ENCODE assay signal across 8 mouse cellular contexts in genomic region chr11:90001396-90002230, GRCm38 (mm10). TPM values are rescaled to one million over a fixed set of nuclear protein-coding genes. Genes with fewer than 3 reads are reported as not detected.
A peak's percentile ranks its signal among the peaks of the same experiment; 100 is the strongest.
DNase-seq lines count a peak whose midpoint lies in the region; ATAC-seq and TF ChIP-seq lines count a peak whose summit lies in the region.
"Had no signal": no experiment of that assay in that cellular context is flagged by ENCODE, and none has a peak within 500 bp of the region (broad histone marks: within the 10 kb centered on the region; RNA-seq: fewer than 3 reads in every experiment).

No protein-coding gene starts in this region.

- no peaks in the 10 kb centered on the region for H3K27me3 ChIP-seq in liver, adult 2 months (ENCODE audit: control insufficient read depth, insufficient read depth, low read length)
- no peaks in the 10 kb centered on the region for H3K27me3 ChIP-seq in embryonic facial prominence, embryonic 15.5 days
- no peaks in the 10 kb centered on the region for H3K27me3 ChIP-seq in intestine, embryonic 16.5 days (replicated peaks; ENCODE audit: control insufficient read depth, insufficient read depth, low read length)
- H3K27me3 ChIP-seq in neural tube, embryonic 13.5 days, result peaks cover 6% of the 10 kb centered on the region; the same call in 1 of the 2 replicates

- no peak for ATAC-seq in embryonic facial prominence, embryonic 15.5 days (ENCODE audit: insufficient number of reproducible peaks, low FRiP score, low TSS enrichment, low read depth)
- ATAC-seq in intestine, embryonic 16.5 days, result no peak
- ATAC-seq in neural tube, embryonic 13.5 days (ENCODE audit: low read depth), result no peak

- peaks cover 54% of the 10 kb centered on the region for H3K4me1 ChIP-seq in liver, adult 2 months (ENCODE audit: control insufficient read depth, insufficient read depth, low read length)
- 0 out of 2 replicates have a peak, but pooled peaks cover 7% of the 10 kb centered on the region for H3K4me1 ChIP-seq in embryonic facial prominence, embryonic 15.5 days
- H3K4me1 ChIP-seq in intestine, embryonic 16.5 days (ENCODE audit: control insufficient read depth, insufficient read depth, low read length), result peaks cover 10% of the 10 kb centered on the region
- peaks cover 10% of the 10 kb centered on the region for H3K4me1 ChIP-seq in neural tube, embryonic 13.5 days (replicated peaks)

- peak overlapping the region; percentile 76 for H3K27ac ChIP-seq in liver, adult 2 months (replicated peaks; ENCODE audit: insufficient read depth, low read depth, low read length)
- no peak overlapping the region for H3K27ac ChIP-seq in embryonic facial prominence, embryonic 15.5 days (replicated peaks)
- H3K27ac ChIP-seq in intestine, embryonic 16.5 days (ENCODE audit: low read length), result no peak overlapping the region
- H3K27ac ChIP-seq in neural tube, embryonic 13.5 days (replicated peaks), result no peak overlapping the region

- no peaks in the 10 kb centered on the region for H3K9me3 ChIP-seq in embryonic facial prominence, embryonic 15.5 days (replicated peaks)
- H3K9me3 ChIP-seq in intestine, embryonic 16.5 days (ENCODE audit: control insufficient read depth, low read length), result no peaks in the 10 kb centered on the region
- no peaks in the 10 kb centered on the region for H3K9me3 ChIP-seq in neural tube, embryonic 13.5 days

- TF ChIP-seq CTCF in liver, adult 2 months (IDR thresholded peaks at IDR 0.05; ENCODE audit: low read depth, low read length), result no peak

- H3K9ac ChIP-seq in liver, adult 2 months (ENCODE audit: low read depth, low read length), result peak overlapping the region; percentile 15
- H3K9ac ChIP-seq in embryonic facial prominence, embryonic 15.5 days, result no peak overlapping the region
- H3K9ac ChIP-seq in intestine, embryonic 16.5 days (ENCODE audit: low read depth, low read length), result peak overlapping the region; percentile 76
- no peak overlapping the region for H3K9ac ChIP-seq in neural tube, embryonic 13.5 days

- 30% methylated on average over 10 of the region's 10 CpGs for WGBS in liver, adult 2 months
- WGBS in embryonic facial prominence, embryonic 15.5 days, result 79% methylated on average over 10 of the region's 10 CpGs
- WGBS in intestine, embryonic 16.5 days, result 83% methylated on average over 10 of the region's 10 CpGs
- 86% methylated on average over 10 of the region's 10 CpGs for WGBS in neural tube, embryonic 13.5 days

- DNase-seq in liver, adult 2 months (ENCODE audit: extremely low read depth, low read depth, low spot score), result peak; percentile 61
- DNase-seq in liver, result no peak
- no peak for DNase-seq in adrenal gland, adult 18-20 months (ENCODE audit: low spot score in 2 of 2)
- no peak for DNase-seq in left cerebral cortex, postnatal 14 days (ENCODE audit: low spot score in 2 of 2)
- DNase-seq: thymus, postnatal 25 days had no signal

- TF ChIP-seq POLR2A in liver, adult 2 months (IDR thresholded peaks at IDR 0.05; ENCODE audit: extremely low read depth, insufficient read depth, low read length), result no peak

- H3K4me2 ChIP-seq in embryonic facial prominence, embryonic 15.5 days (replicated peaks), result peak overlapping the region; percentile 86
- peak overlapping the region; percentile 70 for H3K4me2 ChIP-seq in intestine, embryonic 16.5 days (ENCODE audit: low read depth, low read length)
- peak overlapping the region; percentile 66 for H3K4me2 ChIP-seq in neural tube, embryonic 13.5 days

- no peaks in the 10 kb centered on the region for H3K79me2 ChIP-seq in liver, adult 2 months (ENCODE audit: control insufficient read depth, insufficient read depth, low read length)

- H3K4me3 ChIP-seq in liver, adult 2 months (ENCODE audit: insufficient read depth, low read depth, low read length), result peak overlapping the region; percentile 88
- H3K4me3 ChIP-seq in embryonic facial prominence, embryonic 15.5 days (replicated peaks), result peak overlapping the region; percentile 54
- peak overlapping the region; percentile 76 for H3K4me3 ChIP-seq in intestine, embryonic 16.5 days (ENCODE audit: low read length)
- H3K4me3 ChIP-seq in neural tube, embryonic 13.5 days, result no peak overlapping the region

- no peaks in the 10 kb centered on the region for H3K36me3 ChIP-seq in liver, adult 2 months (ENCODE audit: control insufficient read depth, insufficient read depth, low read length)
- no peaks in the 10 kb centered on the region for H3K36me3 ChIP-seq in embryonic facial prominence, embryonic 15.5 days
- H3K36me3 ChIP-seq in intestine, embryonic 16.5 days (ENCODE audit: control insufficient read depth, insufficient read depth, low read length), result no peaks in the 10 kb centered on the region
- no peaks in the 10 kb centered on the region for H3K36me3 ChIP-seq in neural tube, embryonic 13.5 days

- intact Hi-C loops in left cerebral cortex, postnatal 14 days (cut with DNase I), result loop anchor here (10.0 kb wide), 1 partner anchor 633 kb away; the partner anchor contains the start of genes Cox11 and Stxbp4

RNA-seq across cellular contexts. Expression of gene Pctp, which starts 1.1 kb away (rescaled TPM):
- total RNA-seq in liver, adult 2 months (2014; rRNA removed), result 43.4 and 63.1 TPM in 2 replicates
- 18.5 and 22.0 TPM in 2 replicates for polyA plus RNA-seq in liver, adult 2 months (2012; rRNA removed)
- polyA plus RNA-seq in embryonic facial prominence, embryonic 15.5 days (2015; fragmentation: Nextera tagmentation; extraction: Ambion mirVana), result 4.7 and 4.9 TPM in 2 replicates
- 24.5 and 25.4 TPM in 2 replicates for polyA plus RNA-seq in intestine, embryonic 16.5 days (2015; fragmentation: Nextera tagmentation; extraction: Ambion mirVana)
- 2.7 and 3.5 TPM in 2 replicates for polyA plus RNA-seq in neural tube, embryonic 13.5 days (2015; fragmentation: Nextera tagmentation; extraction: Ambion mirVana)
- total RNA-seq in adrenal gland, adult 18-20 months (2021), result 1 to 10 TPM; 6.7 to 7.1 TPM
- under 1 TPM; 0.42 to 0.79 TPM for total RNA-seq in left cerebral cortex, postnatal 14 days (2021)

RNA-seq across cellular contexts. Expression of gene Tmem100, which starts 28.5 kb away (rescaled TPM):
- total RNA-seq in liver, adult 2 months (2014; rRNA removed), result 0.07 and 0.09 TPM in 2 replicates
- polyA plus RNA-seq in liver, adult 2 months (2012; rRNA removed), result 0.05 TPM in 1 of 2 replicates, not detected in the other
- 27.4 and 30.6 TPM in 2 replicates for polyA plus RNA-seq in embryonic facial prominence, embryonic 15.5 days (2015; fragmentation: Nextera tagmentation; extraction: Ambion mirVana)
- 13.1 and 13.4 TPM in 2 replicates for polyA plus RNA-seq in intestine, embryonic 16.5 days (2015; fragmentation: Nextera tagmentation; extraction: Ambion mirVana)
- 14.2 and 18.2 TPM in 2 replicates for polyA plus RNA-seq in neural tube, embryonic 13.5 days (2015; fragmentation: Nextera tagmentation; extraction: Ambion mirVana)
- 1 to 10 TPM; 3.9 to 5.9 TPM for total RNA-seq in adrenal gland, adult 18-20 months (2021)
- 10 to 100 TPM; 21.6 to 22.5 TPM for total RNA-seq in left cerebral cortex, postnatal 14 days (2021)

Comparison
In these comparisons a context has a peak if more than half of its experiments do, and no peak if none do; other contexts are left out.
1. H3K9ac ChIP-seq: peak in liver, adult 2 months (single experiment) and intestine, embryonic 16.5 days (single experiment); none in embryonic facial prominence, embryonic 15.5 days (single experiment) and neural tube, embryonic 13.5 days (single experiment).
2. RNA of gene Tmem100, which starts 28.5 kb away (polyA plus RNA-seq): 27.4 to 30.6 TPM in embryonic facial prominence, embryonic 15.5 days, 14.2 to 18.2 TPM in neural tube, embryonic 13.5 days and 13.1 to 13.4 TPM in intestine, embryonic 16.5 days; 0.05 TPM in liver, adult 2 months; every median in the first group is over 10 times any median in the second.
3. Peak in every context shown above with its lines, with median percentiles within 50 percentile points of each other: H3K4me2 ChIP-seq.